Mouse (Mus musculus) embryonic facial prominence, embryonic 14.5 days (tissue): ENCODE measurements around the gene Camkk1. TPM values are rescaled to one million over a fixed set of nuclear protein-coding genes. Genes with fewer than 3 reads are reported as not detected.
A peak's percentile ranks its signal among the peaks of the same experiment; 100 is the strongest.

Experiments used
- ATAC-seq: fragments of 200-750 bp; cut with Nextera tagmentation; 2 replicates; pipeline ENCODE4 v1.8.0; 2017; ENCODE audit warnings: low read depth, moderate number of reproducible peaks, moderate TSS enrichment
- DNase-seq: peaks from one replicate; pipeline ENCODE4 v3.0.0-alpha.2; 2015; ENCODE audit warnings: low spot score
- H3K27ac ChIP-seq: fragments of 300-500 bp; sonication (generic); replicated peaks from 2 replicates; pipeline ENCODE4 v1.5.1; 2014; ENCODE audit warnings: low read depth, mild to moderate bottlenecking, low read length, moderate library complexity
- H3K27me3 ChIP-seq: fragments of 300-500 bp; sonication (generic); replicated peaks from 2 replicates; pipeline ENCODE4 v1.6.1; 2014; ENCODE audit warnings: low read length; ENCODE audit not compliant: control insufficient read depth, insufficient read depth
- H3K36me3 ChIP-seq: fragments of 300-500 bp; sonication (generic); 2 replicates; pipeline ENCODE4 v1.6.1; 2014; ENCODE audit warnings: low read length, mixed read lengths; ENCODE audit not compliant: control insufficient read depth, insufficient read depth
- H3K4me1 ChIP-seq: fragments of 300-500 bp; sonication (generic); 2 replicates; pipeline ENCODE4 v1.6.1; 2014; ENCODE audit warnings: antibody characterized with exemption, low read length; ENCODE audit not compliant: control insufficient read depth, insufficient read depth
- H3K4me2 ChIP-seq: fragments of 300-500 bp; sonication (generic); 2 replicates; pipeline ENCODE4 v1.6.1; 2014; ENCODE audit warnings: low read depth, mild to moderate bottlenecking, low read length, moderate library complexity, mixed read lengths
- H3K4me3 ChIP-seq: fragments of 300-500 bp; sonication (generic); 2 replicates; pipeline ENCODE4 v1.5.1; 2014; ENCODE audit warnings: low read depth, mild to moderate bottlenecking, low read length
- H3K9ac ChIP-seq: fragments of 300-500 bp; sonication (generic); 2 replicates; pipeline ENCODE4 v1.6.1; 2014; ENCODE audit warnings: low read depth, mild to moderate bottlenecking, low read length, moderate library complexity, mixed read lengths
- H3K9me3 ChIP-seq: fragments of 300-500 bp; sonication (generic); 2 replicates; pipeline ENCODE4 v1.6.1; 2016; ENCODE audit warnings: low read length; ENCODE audit not compliant: control insufficient read depth
- WGBS: fragments of 180-500 bp; shearing (Covaris S2); extraction: QIAGEN DNeasy Blood & Tissue Kit; methylation state at CpG from one replicate; pipeline ENCODE4 v1.1.7; 2014; 5-methylcytosine and 5-hydroxymethylcytosine counted together
- polyA plus RNA-seq: library from polyadenylated mRNA; unstranded; fragments of >200 nt; fragmentation: Nextera tagmentation; extraction: Ambion mirVana; gene quantifications from 2 replicates; pipeline ENCODE4 v1.2.1, GENCODE M21; 2014

The Camkk1 gene
- polyA plus RNA-seq: 6.0 TPM in 2 replicates

GRCm38 (mm10) chr11:73018471-73019146 lies at the start of gene Camkk1:
Gene Camkk1 (plus strand): TSS chr11:73019008.
- ATAC-seq (peak; percentile 97), DNase-seq (peak; percentile 96)
- peak within 1 kb of the TSS; percentile 96 for H3K4me2 ChIP-seq
- no peaks in the 10 kb centered on the region for H3K36me3 ChIP-seq
- H3K27ac ChIP-seq: no peak within 1 kb of the TSS
- peaks cover 13% of the 10 kb centered on the region for H3K27me3 ChIP-seq
- H3K4me3 ChIP-seq: peak within 1 kb of the TSS; percentile 72
- peak within 1 kb of the TSS; percentile 69 for H3K9ac ChIP-seq
- no peaks in the 10 kb centered on the region for H3K9me3 ChIP-seq
- WGBS: 1% methylated on average over 19 of the region's 57 CpGs
- H3K4me1 ChIP-seq: no peaks in the 10 kb centered on the region

GRCm38 (mm10) chr11:72974995-72975503 lies 43.8 kb upstream of the Camkk1 start:
- Histone ChIP-seq H3K27me3 (no peaks in the 10 kb centered on the region), H3K36me3 (no peaks in the 10 kb centered on the region), H3K9me3 (no peaks in the 10 kb centered on the region), H3K27ac (no peak overlapping the region), H3K4me3 (no peak overlapping the region), H3K4me1 (no peaks in the 10 kb centered on the region), H3K4me2 (no peak overlapping the region), H3K9ac (no peak overlapping the region)
- WGBS: 84% methylated on average over 13 of the region's 13 CpGs
- no peak for DNase-seq
- no peak for ATAC-seq

- Histone ChIP-seq H3K27ac (no peak overlapping the region), H3K9me3 (no peaks in the 10 kb centered on the region), H3K27me3 (no peaks in the 10 kb centered on the region), H3K9ac (no peak overlapping the region), H3K4me3 (no peak overlapping the region), H3K36me3 (no peaks in the 10 kb centered on the region), H3K4me1 (no peaks in the 10 kb centered on the region), H3K4me2 (no peak overlapping the region)
- ATAC-seq (no peak), DNase-seq (no peak)
- 79% methylated on average over 9 of the region's 9 CpGs for WGBS
Measured at GRCm38 (mm10) chr11:72982516-72982915, 36.3 kb upstream of the Camkk1 start.

- DNase-seq: no peak
- H3K36me3 ChIP-seq: no peaks in the 10 kb centered on the region
- H3K9me3 ChIP-seq: no peaks in the 10 kb centered on the region
- no peak overlapping the region for H3K4me2 ChIP-seq
- H3K9ac ChIP-seq: no peak overlapping the region
- WGBS: 50% methylated on average over 5 of the region's 5 CpGs
- H3K27me3 ChIP-seq: no peaks in the 10 kb centered on the region
- H3K4me1 ChIP-seq: no peaks in the 10 kb centered on the region
- no peak overlapping the region for H3K4me3 ChIP-seq
- ATAC-seq: no peak
- no peak overlapping the region for H3K27ac ChIP-seq
Measured at GRCm38 (mm10) chr11:72983283-72983682, 35.5 kb upstream of the Camkk1 start.

GRCm38 (mm10) chr11:72986745-72987144 lies 32.1 kb upstream of the Camkk1 start:
- ATAC-seq: no peak
- DNase-seq: no peak
- no peak overlapping the region for H3K4me2 ChIP-seq
- H3K36me3 ChIP-seq: no peaks in the 10 kb centered on the region
- no peaks in the 10 kb centered on the region for H3K27me3 ChIP-seq
- H3K9ac ChIP-seq: no peak overlapping the region
- H3K9me3 ChIP-seq: no peaks in the 10 kb centered on the region
- no peaks in the 10 kb centered on the region for H3K4me1 ChIP-seq
- WGBS: 72% methylated on average over 5 of the region's 5 CpGs
- H3K27ac ChIP-seq: no peak overlapping the region
- no peak overlapping the region for H3K4me3 ChIP-seq

DNA sequence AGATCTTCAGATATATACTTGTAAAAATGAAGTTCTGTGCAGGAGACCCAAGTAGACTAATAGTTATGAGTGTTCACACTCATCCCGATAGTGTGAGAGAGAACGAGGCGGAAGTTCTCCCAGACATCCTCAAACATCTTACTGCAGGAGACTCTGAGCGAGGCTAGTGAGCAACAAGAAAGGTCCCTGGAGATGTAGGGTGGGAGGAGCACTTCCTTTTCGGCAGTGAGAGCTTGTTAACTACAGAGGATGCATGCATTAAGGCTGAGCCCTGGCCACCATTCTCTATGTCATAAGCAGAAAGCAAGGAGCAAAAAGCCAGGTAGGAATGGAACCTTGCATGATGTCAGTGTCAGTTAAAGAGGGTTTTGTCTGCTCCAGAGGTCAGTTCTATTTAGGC lies 31.6 kb upstream of the Camkk1 start:
- Histone ChIP-seq H3K27me3 (no peaks in the 10 kb centered on the region), H3K4me3 (no peak overlapping the region), H3K9me3 (no peaks in the 10 kb centered on the region), H3K9ac (no peak overlapping the region), H3K4me1 (no peaks in the 10 kb centered on the region), H3K27ac (no peak overlapping the region), H3K4me2 (no peak overlapping the region), H3K36me3 (no peaks in the 10 kb centered on the region)
- 64% methylated on average over 5 of the region's 5 CpGs for WGBS
- DNase-seq (no peak), ATAC-seq (no peak)

GRCm38 (mm10) chr11:72987807-72988206 lies 31.0 kb upstream of the Camkk1 start:
- ATAC-seq (no peak), DNase-seq (no peak)
- H3K4me3 ChIP-seq: no peak overlapping the region
- H3K4me2 ChIP-seq: no peak overlapping the region
- H3K9ac ChIP-seq: no peak overlapping the region
- H3K27me3 ChIP-seq: no peaks in the 10 kb centered on the region
- WGBS: 80% methylated on average over 5 of the region's 5 CpGs
- no peak overlapping the region for H3K27ac ChIP-seq
- no peaks in the 10 kb centered on the region for H3K36me3 ChIP-seq
- H3K4me1 ChIP-seq: no peaks in the 10 kb centered on the region
- H3K9me3 ChIP-seq: no peaks in the 10 kb centered on the region

- Histone ChIP-seq H3K27ac (no peak overlapping the region), H3K36me3 (no peaks in the 10 kb centered on the region), H3K9me3 (no peaks in the 10 kb centered on the region), H3K4me3 (no peak overlapping the region), H3K27me3 (no peaks in the 10 kb centered on the region), H3K4me1 (no peaks in the 10 kb centered on the region), H3K9ac (no peak overlapping the region), H3K4me2 (no peak overlapping the region)
- ATAC-seq: no peak
- no peak for DNase-seq
- 76% methylated on average over 6 of the region's 6 CpGs for WGBS
Measured at GRCm38 (mm10) chr11:72989044-72989443, 29.8 kb upstream of the Camkk1 start.

DNA sequence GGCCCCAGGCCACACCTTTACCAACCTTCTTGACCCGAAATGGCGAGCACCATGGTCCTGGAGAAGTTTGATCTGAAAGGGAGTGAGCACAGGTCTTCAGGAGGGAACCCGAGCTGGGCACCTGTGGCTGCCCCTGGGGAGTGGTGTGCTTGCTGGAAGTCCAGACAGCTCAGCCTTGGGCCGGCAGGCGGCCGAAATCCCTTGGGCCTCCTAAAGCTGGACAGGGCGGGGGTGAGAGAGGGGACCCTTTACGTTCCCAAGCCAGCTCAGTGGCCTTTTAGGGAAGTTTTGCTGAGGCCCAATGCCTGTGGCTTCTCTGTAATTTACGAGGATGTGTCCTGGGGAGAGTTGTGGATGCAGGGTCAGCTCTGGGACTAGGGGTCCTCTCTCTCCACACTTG lies 28.1 kb upstream of the Camkk1 start:
- H3K4me3 ChIP-seq: no peak overlapping the region
- no peaks in the 10 kb centered on the region for H3K36me3 ChIP-seq
- H3K27me3 ChIP-seq: no peaks in the 10 kb centered on the region
- WGBS: 75% methylated on average over 9 of the region's 9 CpGs
- H3K9ac ChIP-seq: no peak overlapping the region
- H3K9me3 ChIP-seq: no peaks in the 10 kb centered on the region
- no peak overlapping the region for H3K27ac ChIP-seq
- ATAC-seq (no peak), DNase-seq (no peak)
- H3K4me2 ChIP-seq: no peak overlapping the region
- H3K4me1 ChIP-seq: no peaks in the 10 kb centered on the region
